Comparison of ENCODE assay signal across 8 mouse cellular contexts in genomic region chr15:30029257-30029899, GRCm38 (mm10).
A peak's percentile ranks its signal among the peaks of the same experiment; 100 is the strongest.
DNase-seq lines count a peak whose midpoint lies in the region; ATAC-seq and TF ChIP-seq lines count a peak whose summit lies in the region.

No protein-coding gene starts in this region.

- intact Hi-C loops in heart, postnatal 14 days (cut with DNase I) = loop anchor here (5.0 kb wide), 1 partner anchor 713 kb away; no protein-coding TSS in a partner anchor
- intact Hi-C loops in left cerebral cortex, adult 2 months (cut with DNase I) = loop anchor here (2.0 to 10.0 kb wide), 5 partner anchors 143 to 1235 kb away; partner anchors contain the start of gene Ctnnd2

- H3K4me1 ChIP-seq in heart, embryonic 11.5 days (ENCODE audit: control insufficient read depth, insufficient read depth, low read length) = no peaks in the 10 kb centered on the region
- no peaks in the 10 kb centered on the region for H3K4me1 ChIP-seq in embryonic facial prominence, embryonic 10.5 days
- no peaks in the 10 kb centered on the region for H3K4me1 ChIP-seq in hindbrain, embryonic 14.5 days (replicated peaks; ENCODE audit: control insufficient read depth, insufficient read depth, low read length)
- no peaks in the 10 kb centered on the region for H3K4me1 ChIP-seq in midbrain, embryonic 15.5 days

- 56% methylated on average over 4 of the region's 4 CpGs for WGBS in heart, embryonic 11.5 days (ENCODE audit: insufficient replicate concordance)
- 58% methylated on average over 4 of the region's 4 CpGs for WGBS in embryonic facial prominence, embryonic 10.5 days
- WGBS in hindbrain, embryonic 14.5 days = 57% methylated on average over 4 of the region's 4 CpGs
- WGBS in midbrain, embryonic 15.5 days = 55% methylated on average over 4 of the region's 4 CpGs

- H3K9me3 ChIP-seq in heart, embryonic 11.5 days (replicated peaks; ENCODE audit: control insufficient read depth, low read length) = no peaks in the 10 kb centered on the region
- no peaks in the 10 kb centered on the region for H3K9me3 ChIP-seq in embryonic facial prominence, embryonic 10.5 days
- H3K9me3 ChIP-seq in hindbrain, embryonic 14.5 days (ENCODE audit: control insufficient read depth, low read length) = no peaks in the 10 kb centered on the region
- H3K9me3 ChIP-seq in midbrain, embryonic 15.5 days = no peaks in the 10 kb centered on the region

- no peak overlapping the region for H3K4me3 ChIP-seq in heart, embryonic 11.5 days (ENCODE audit: low read depth, low read length)
- H3K4me3 ChIP-seq in embryonic facial prominence, embryonic 10.5 days = no peak overlapping the region
- H3K4me3 ChIP-seq in hindbrain, embryonic 14.5 days (replicated peaks; ENCODE audit: low read length) = no peak overlapping the region
- no peak overlapping the region for H3K4me3 ChIP-seq in left cerebral cortex, adult 2 months
- H3K4me3 ChIP-seq in midbrain, embryonic 15.5 days = no peak overlapping the region

- no peak overlapping the region for H3K4me2 ChIP-seq in heart, embryonic 11.5 days
- H3K4me2 ChIP-seq in hindbrain, embryonic 14.5 days (replicated peaks) = no peak overlapping the region
- no peak overlapping the region for H3K4me2 ChIP-seq in midbrain, embryonic 15.5 days

- ATAC-seq in heart, embryonic 11.5 days (replicated peaks; ENCODE audit: insufficient number of reproducible peaks, low FRiP score, low TSS enrichment) = no peak
- peak; percentile 74; the same call in 1 of the 2 replicates for ATAC-seq in hindbrain, embryonic 14.5 days (ENCODE audit: low FRiP score)
- peak; percentile 37; the same call in 1 of the 2 replicates for ATAC-seq in midbrain, embryonic 15.5 days (replicated peaks)

- TF ChIP-seq CTCF in left cerebral cortex, adult 2 months (IDR thresholded peaks at IDR 0.05) = peak; percentile 91

- no peak overlapping the region for H3K9ac ChIP-seq in heart, embryonic 11.5 days (ENCODE audit: low read depth, low read length)
- H3K9ac ChIP-seq in hindbrain, embryonic 14.5 days = no peak overlapping the region
- H3K9ac ChIP-seq in midbrain, embryonic 15.5 days = no peak overlapping the region

- no peaks in the 10 kb centered on the region for H3K27me3 ChIP-seq in heart, embryonic 11.5 days (ENCODE audit: control insufficient read depth, insufficient read depth, low read length)
- no peaks in the 10 kb centered on the region for H3K27me3 ChIP-seq in embryonic facial prominence, embryonic 10.5 days (replicated peaks; ENCODE audit: low read depth, poor library complexity, severe bottlenecking)
- H3K27me3 ChIP-seq in hindbrain, embryonic 14.5 days (ENCODE audit: control insufficient read depth, insufficient read depth, low read length) = no peaks in the 10 kb centered on the region
- H3K27me3 ChIP-seq in midbrain, embryonic 15.5 days (replicated peaks) = no peaks in the 10 kb centered on the region

- H3K36me3 ChIP-seq in heart, embryonic 11.5 days (ENCODE audit: control insufficient read depth, insufficient read depth, low read length) = no peaks in the 10 kb centered on the region
- H3K36me3 ChIP-seq in embryonic facial prominence, embryonic 10.5 days (replicated peaks) = no peaks in the 10 kb centered on the region
- no peaks in the 10 kb centered on the region for H3K36me3 ChIP-seq in hindbrain, embryonic 14.5 days (replicated peaks; ENCODE audit: control insufficient read depth, insufficient read depth)
- H3K36me3 ChIP-seq in midbrain, embryonic 15.5 days (replicated peaks) = no peaks in the 10 kb centered on the region

- H3K27ac ChIP-seq in heart, embryonic 11.5 days (ENCODE audit: low read depth, low read length) = no peak overlapping the region
- no peak overlapping the region for H3K27ac ChIP-seq in embryonic facial prominence, embryonic 10.5 days (replicated peaks)
- H3K27ac ChIP-seq in hindbrain, embryonic 14.5 days = no peak overlapping the region
- no peak overlapping the region for H3K27ac ChIP-seq in left cerebral cortex, adult 2 months
- no peak overlapping the region for H3K27ac ChIP-seq in midbrain, embryonic 15.5 days

- DNase-seq in heart, postnatal 14 days = peak; percentile 28 to 55
- peak; percentile 52 for DNase-seq in adrenal gland, postnatal 14 days
- peak; percentile 57 for DNase-seq in embryonic facial prominence, embryonic 10.5 days (ENCODE audit: low spot score)
- DNase-seq in hindbrain, embryonic 14.5 days (ENCODE audit: low spot score) = peak; percentile 81
- peak; percentile 65 to 79 for DNase-seq in left cerebral cortex, adult 2 months (ENCODE audit: extremely low spot score in 1 of 2, low spot score in 2 of 2)
- DNase-seq in urinary bladder, postnatal 36 days (ENCODE audit: low spot score in 2 of 2) = peak; percentile 39 to 52
